Mouse (Mus musculus) lung, postnatal 0 days (tissue): ENCODE data around the gene Rac3. TPM values are rescaled to one million over a fixed set of nuclear protein-coding genes. Genes with fewer than 3 reads are reported as not detected.

ENCODE experiments used
- ATAC-seq: fragments of 200-750 bp; cut with Nextera tagmentation; 2 replicates; pipeline ENCODE4 v1.8.0; 2017; ENCODE audit warnings: moderate library complexity
- DNase-seq: peaks from one replicate; pipeline ENCODE4 v3.0.0-alpha.2; 2016; ENCODE audit warnings: low spot score
- H3K27ac ChIP-seq: fragments of 300-500 bp; sonication (generic); 2 replicates; pipeline ENCODE4 v1.5.1; 2014; ENCODE audit warnings: antibody characterized with exemption, mild to moderate bottlenecking, low read length, mixed read lengths
- H3K27me3 ChIP-seq: fragments of 300-500 bp; sonication (generic); replicated peaks from 2 replicates; pipeline ENCODE4 v1.6.1; 2014; ENCODE audit warnings: low read length, mixed read lengths; ENCODE audit not compliant: insufficient read depth
- H3K36me3 ChIP-seq: fragments of 300-500 bp; sonication (generic); 2 replicates; pipeline ENCODE4 v1.6.1; 2014; ENCODE audit warnings: low read length, mixed read lengths; ENCODE audit not compliant: insufficient read depth
- H3K4me1 ChIP-seq: fragments of 300-500 bp; sonication (generic); 2 replicates; pipeline ENCODE4 v1.6.1; 2014; ENCODE audit warnings: antibody characterized with exemption, low read depth, low read length, mixed read lengths; ENCODE audit not compliant: insufficient read depth
- H3K4me2 ChIP-seq: fragments of 300-500 bp; sonication (generic); replicated peaks from 2 replicates; pipeline ENCODE4 v1.6.1; 2014; ENCODE audit warnings: low read depth, mild to moderate bottlenecking, low read length, moderate library complexity, mixed read lengths
- H3K4me3 ChIP-seq: fragments of 300-500 bp; sonication (generic); 2 replicates; pipeline ENCODE4 v1.5.1; 2014; ENCODE audit warnings: low read depth, low read length
- H3K9ac ChIP-seq: fragments of 300-500 bp; sonication (generic); replicated peaks from 2 replicates; pipeline ENCODE4 v1.6.1; 2014; ENCODE audit warnings: low read depth, mild to moderate bottlenecking
- H3K9me3 ChIP-seq: fragments of 300-500 bp; sonication (generic); 2 replicates; pipeline ENCODE4 v1.6.1; 2016; ENCODE audit warnings: low read length, mixed read lengths
- CTCF ChIP-seq: IDR thresholded peaks from 2 replicates; pipeline ENCODE4 v1.5.1; 2016; ENCODE audit warnings: antibody characterized with exemption, mild to moderate bottlenecking
- EP300 ChIP-seq: IDR thresholded peaks from 2 replicates; pipeline ENCODE4 v1.6.1; 2016; ENCODE audit warnings: antibody characterized with exemption, mild to moderate bottlenecking, control low read depth
- WGBS: fragments of 180-500 bp; shearing (Covaris S2); extraction: QIAGEN DNeasy Blood & Tissue Kit; methylation state at CpG from one replicate; pipeline ENCODE4 v1.1.7; 2014; 5-methylcytosine and 5-hydroxymethylcytosine counted together
- polyA plus RNA-seq: library from polyadenylated mRNA; unstranded; fragments of >200 nt; fragmentation: Nextera tagmentation; extraction: Ambion mirVana; gene quantifications from 2 replicates; pipeline ENCODE4 v1.2.1, GENCODE M21; 2015

Gene Rac3
- polyA plus RNA-seq, 1 experiment from 2014 or later: 61.9 TPM

DNA sequence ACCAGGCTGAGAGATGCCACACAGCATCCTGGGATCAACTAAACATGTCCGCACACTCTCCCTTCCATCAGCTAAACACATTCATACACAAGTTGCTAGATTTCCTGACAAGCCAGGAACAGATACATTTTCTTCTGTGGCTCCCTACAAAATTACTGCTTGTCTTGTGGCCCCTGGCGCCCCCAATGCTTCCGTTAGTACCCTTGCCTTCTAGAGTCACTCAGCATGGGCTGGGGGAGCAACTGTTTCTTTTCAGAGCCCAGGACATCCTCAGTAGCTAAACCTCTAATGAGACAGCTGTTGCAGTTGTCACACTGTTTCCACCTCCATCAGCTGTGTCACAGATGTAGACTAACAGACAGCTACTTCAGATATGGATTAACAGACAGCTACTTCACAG is 51.5 kb downstream of the Rac3 start:
- WGBS: 77% methylated on average over 3 of the region's 3 CpGs

More for the DNA sequence above, 51.5 kb downstream of the Rac3 start:
- no peak overlapping the region for H3K4me2 ChIP-seq
- H3K9ac ChIP-seq: no peak overlapping the region
- H3K9me3 ChIP-seq: no peaks in the 10 kb centered on the region
- H3K27me3 ChIP-seq: no peaks in the 10 kb centered on the region
- H3K4me1 ChIP-seq: no peaks in the 10 kb centered on the region
- DNase-seq: no peak
- TF ChIP-seq EP300 (no peak), CTCF (no peak)
- no peak overlapping the region for H3K27ac ChIP-seq
- H3K36me3 ChIP-seq: no peaks in the 10 kb centered on the region
- ATAC-seq: no peak
- no peak overlapping the region for H3K4me3 ChIP-seq

Other genes starting within 250 kb of the Rac3 start
- 60.6 and 67.7 TPM in 2 replicates for gene Mrpl12, start 236.9 kb upstream of the Rac3 start, polyA plus RNA-seq
- 75.4 and 83.4 TPM in 2 replicates for gene Slc25a10, start 229.6 kb upstream of the Rac3 start, polyA plus RNA-seq
- 0.61 and 0.76 TPM in 2 replicates for gene Gcgr, start 190.8 kb upstream of the Rac3 start, polyA plus RNA-seq
- gene Mcrip1, start 171.7 kb upstream of the Rac3 start, polyA plus RNA-seq: 209 and 215 TPM in 2 replicates
- gene Ppp1r27, start 170.3 kb upstream of the Rac3 start, polyA plus RNA-seq: not detected in 2 replicates
- gene P4hb, start 148.2 kb upstream of the Rac3 start, polyA plus RNA-seq: 551 and 555 TPM in 2 replicates
- 512 TPM in 2 replicates for gene Arhgdia, start 139.8 kb upstream of the Rac3 start, polyA plus RNA-seq
- gene Alyref, start 123.1 kb upstream of the Rac3 start, polyA plus RNA-seq: 149 and 150 TPM in 2 replicates
- gene Anapc11, start 123.0 kb upstream of the Rac3 start, polyA plus RNA-seq: 138 and 151 TPM in 2 replicates
- 2.5 and 2.9 TPM in 2 replicates for gene Npb, start 113.0 kb upstream of the Rac3 start, polyA plus RNA-seq
- gene Pcyt2, start 103.5 kb upstream of the Rac3 start, polyA plus RNA-seq: 93.9 and 102 TPM in 2 replicates
- 45.3 and 46.0 TPM in 2 replicates for gene Sirt7, start 96.2 kb upstream of the Rac3 start, polyA plus RNA-seq
- gene Mafg, start 87.9 kb upstream of the Rac3 start, polyA plus RNA-seq: 25.9 and 28.3 TPM in 2 replicates
- 6.9 and 7.1 TPM in 2 replicates for gene Pycr1, start 77.7 kb upstream of the Rac3 start, polyA plus RNA-seq
- gene Myadml2, start 73.3 kb upstream of the Rac3 start, polyA plus RNA-seq: 0.46 TPM in 1 of 2 replicates, not detected in the other
- gene Notum, start 60.3 kb upstream of the Rac3 start, polyA plus RNA-seq: 8.5 and 10.2 TPM in 2 replicates
- gene Aspscr1, start 48.5 kb upstream of the Rac3 start, polyA plus RNA-seq: 114 and 129 TPM in 2 replicates
- gene Cenpx, start 7.7 kb upstream of the Rac3 start, polyA plus RNA-seq: 102 and 112 TPM in 2 replicates
- gene Lrrc45, start 7.5 kb upstream of the Rac3 start, polyA plus RNA-seq: 37.3 and 41.4 TPM in 2 replicates
- gene Dcxr, start 5.8 kb downstream of the Rac3 start, polyA plus RNA-seq: 344 and 430 TPM in 2 replicates
- 4,475 and 4,528 TPM in 2 replicates for gene Cbr2, start 10.6 kb downstream of the Rac3 start, polyA plus RNA-seq
- gene Hmga1b, start 41.3 kb downstream of the Rac3 start, polyA plus RNA-seq: 2.0 and 3.7 TPM in 2 replicates
- 22.5 and 26.4 TPM in 2 replicates for gene Rfng, start 62.7 kb downstream of the Rac3 start, polyA plus RNA-seq
- 121 and 131 TPM in 2 replicates for gene Gps1, start 62.8 kb downstream of the Rac3 start, polyA plus RNA-seq
- gene Dus1l, start 74.9 kb downstream of the Rac3 start, polyA plus RNA-seq: 40.5 and 43.1 TPM in 2 replicates
- 54.7 and 63.8 TPM in 2 replicates for gene Fasn, start 103.1 kb downstream of the Rac3 start, polyA plus RNA-seq
- 3.4 and 3.7 TPM in 2 replicates for gene Ccdc57, start 211.4 kb downstream of the Rac3 start, polyA plus RNA-seq
- 10.0 and 10.4 TPM in 2 replicates for gene Slc16a3, start 227.0 kb downstream of the Rac3 start, polyA plus RNA-seq